Mouse (Mus musculus): ENCODE measurements around the gene Agbl1.

Gene Agbl1

DNA sequence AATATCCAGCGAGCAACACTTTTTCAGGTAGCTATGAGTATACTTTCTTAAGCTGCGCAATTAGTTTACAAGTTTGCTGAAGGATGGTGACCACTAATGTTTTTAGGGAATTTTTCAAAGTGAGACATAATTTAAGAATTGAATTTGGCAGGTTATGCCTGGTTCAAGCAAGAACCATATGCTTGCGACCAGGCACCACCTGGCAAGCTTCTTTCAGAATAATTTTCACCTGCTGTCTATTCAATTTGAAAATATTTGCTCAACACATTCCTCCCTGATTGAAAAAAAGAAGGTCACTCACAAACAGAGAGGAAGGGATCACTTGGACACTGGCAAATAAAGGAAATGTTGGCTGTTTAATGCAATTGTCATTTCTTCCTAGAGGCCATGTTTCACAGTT lies 779.9 kb downstream of the Agbl1 start:
- no peak for DNase-seq

DNA sequence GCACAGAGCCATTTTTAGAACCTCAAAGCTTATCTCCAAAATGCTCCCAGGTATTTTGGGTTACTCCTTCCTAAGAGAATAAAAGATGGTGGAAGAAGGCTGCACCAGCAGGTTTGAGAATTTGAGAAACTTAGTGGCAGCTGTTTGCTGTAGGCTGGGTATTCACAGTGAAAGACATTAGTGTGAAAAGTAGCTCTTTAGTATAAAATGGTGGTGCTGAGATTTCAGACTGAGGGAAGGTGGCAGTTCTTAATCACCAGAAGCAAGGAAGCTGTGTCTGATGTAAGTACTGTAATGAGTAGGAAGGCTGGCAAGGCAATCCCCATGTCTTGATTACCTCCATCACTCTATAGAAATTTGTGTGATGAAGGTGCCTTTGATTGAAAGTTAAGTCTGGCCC lies 799.3 kb downstream of the Agbl1 start:
- DNase-seq, result no peak

DNA sequence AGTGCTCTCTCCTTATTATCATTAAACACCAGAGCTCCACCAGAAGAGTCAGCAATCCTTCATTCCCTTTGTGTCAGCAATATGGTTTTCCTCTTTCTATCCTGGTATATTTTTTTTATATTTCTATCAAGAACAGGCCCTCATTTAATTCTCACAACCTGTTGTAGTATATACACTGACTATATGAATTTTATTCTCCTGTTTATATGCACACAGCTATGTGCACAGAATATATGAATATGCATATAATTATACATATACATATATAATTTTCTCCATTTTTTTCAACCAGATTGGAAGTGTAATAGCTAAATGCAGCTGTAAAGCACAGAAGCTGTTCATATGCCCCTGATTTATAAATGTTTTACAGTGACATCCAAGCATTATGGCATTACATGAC lies 846.3 kb downstream of the Agbl1 start:
- DNase-seq, result no peak

DNA sequence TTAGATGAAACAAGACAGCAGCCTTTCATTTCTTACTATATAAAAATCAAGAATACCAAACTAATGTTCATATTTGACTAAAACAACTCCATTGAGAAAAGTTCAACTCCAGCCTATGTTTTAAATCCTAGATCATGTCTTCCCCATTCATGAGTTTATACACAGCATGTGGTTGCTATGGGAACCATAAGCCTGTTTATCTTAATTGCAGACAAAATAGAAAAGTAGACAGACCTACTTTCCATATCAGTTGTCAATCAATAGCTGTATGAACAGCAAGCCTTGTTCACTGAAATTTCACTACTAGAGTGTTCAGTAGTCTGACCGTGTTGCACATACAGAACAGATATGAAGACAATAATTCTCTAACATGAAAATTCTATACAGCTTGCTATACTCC lies 857.6 kb downstream of the Agbl1 start:
- no peak for DNase-seq

DNA sequence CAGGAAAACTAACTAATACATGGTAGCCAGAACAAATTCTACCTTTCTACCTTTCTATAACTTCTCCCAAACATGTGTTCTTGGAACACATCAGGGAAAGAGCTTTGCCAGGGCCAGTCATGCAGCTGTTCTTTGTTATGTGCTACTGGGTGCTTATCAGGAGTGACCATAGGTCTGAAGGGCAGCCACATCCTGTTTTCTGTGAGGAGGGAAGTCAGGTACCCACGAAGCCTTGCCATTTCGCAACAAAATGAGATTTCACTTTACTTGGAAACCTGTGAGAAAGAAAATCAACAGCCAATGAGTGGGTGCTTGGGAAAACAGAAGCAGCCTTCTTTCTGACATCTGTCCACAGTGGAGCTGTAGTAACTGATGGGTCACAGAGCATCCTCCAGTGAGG lies 865.5 kb downstream of the Agbl1 start:
- no peak for DNase-seq

DNA sequence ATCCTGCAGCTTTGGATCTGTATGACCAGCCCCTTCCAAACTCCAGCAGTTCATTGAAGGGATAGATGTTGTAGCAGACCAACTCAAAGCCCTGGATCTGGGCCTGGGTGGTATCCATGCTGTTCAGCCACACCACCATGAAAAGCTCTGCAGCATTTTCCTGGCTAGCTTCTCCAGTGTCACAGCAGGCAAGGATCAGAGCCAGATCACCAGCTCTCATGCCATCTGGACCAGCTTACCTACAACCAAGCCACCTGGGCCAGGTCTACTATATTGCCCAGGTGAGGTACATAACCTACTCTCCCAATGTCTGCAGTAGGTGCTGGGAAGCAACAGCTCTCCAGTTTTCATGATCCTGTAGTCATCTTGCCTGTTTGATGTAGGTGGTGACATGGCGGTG lies 884.3 kb downstream of the Agbl1 start:
- no peak for DNase-seq

DNA sequence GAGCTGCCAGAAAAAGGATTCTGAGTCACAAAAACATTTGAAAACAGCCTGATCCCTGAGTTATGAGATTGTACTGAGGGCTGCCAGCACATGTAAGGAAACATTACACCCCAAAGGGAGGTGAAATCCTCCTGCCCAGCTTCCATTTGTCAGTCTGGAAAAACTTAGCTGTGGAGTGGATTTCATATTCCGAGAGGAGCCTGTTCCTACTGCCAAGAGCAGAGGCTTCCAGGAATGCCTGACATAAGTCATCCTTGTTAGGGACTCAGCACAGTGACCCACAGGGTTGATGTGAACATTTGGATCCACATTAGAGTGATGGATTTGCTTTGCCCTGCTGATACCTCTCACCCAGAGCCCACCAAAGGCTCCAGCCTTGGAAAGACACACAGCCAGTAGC lies 899.4 kb downstream of the Agbl1 start:
- DNase-seq, result no peak

DNA sequence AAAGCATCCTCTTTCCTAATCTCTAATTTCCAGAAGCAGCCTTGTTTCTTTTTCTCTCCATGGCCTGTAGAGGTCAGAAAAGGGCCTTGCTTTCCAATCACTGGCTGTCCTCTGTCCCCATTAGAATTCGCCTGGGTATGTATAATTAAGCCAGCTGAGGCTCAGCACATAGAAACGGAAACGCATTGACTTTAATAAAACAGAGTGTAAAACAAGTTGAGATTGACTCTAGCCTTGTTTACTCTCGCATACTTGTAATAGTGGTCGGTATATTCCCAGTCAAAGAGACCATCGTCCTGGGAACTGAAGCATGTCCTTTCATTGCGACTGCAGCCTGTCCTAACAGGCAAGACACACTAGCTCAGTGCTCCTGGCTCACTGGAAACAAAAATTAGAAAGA lies 902.3 kb downstream of the Agbl1 start:
- DNase-seq, result no peak

DNA sequence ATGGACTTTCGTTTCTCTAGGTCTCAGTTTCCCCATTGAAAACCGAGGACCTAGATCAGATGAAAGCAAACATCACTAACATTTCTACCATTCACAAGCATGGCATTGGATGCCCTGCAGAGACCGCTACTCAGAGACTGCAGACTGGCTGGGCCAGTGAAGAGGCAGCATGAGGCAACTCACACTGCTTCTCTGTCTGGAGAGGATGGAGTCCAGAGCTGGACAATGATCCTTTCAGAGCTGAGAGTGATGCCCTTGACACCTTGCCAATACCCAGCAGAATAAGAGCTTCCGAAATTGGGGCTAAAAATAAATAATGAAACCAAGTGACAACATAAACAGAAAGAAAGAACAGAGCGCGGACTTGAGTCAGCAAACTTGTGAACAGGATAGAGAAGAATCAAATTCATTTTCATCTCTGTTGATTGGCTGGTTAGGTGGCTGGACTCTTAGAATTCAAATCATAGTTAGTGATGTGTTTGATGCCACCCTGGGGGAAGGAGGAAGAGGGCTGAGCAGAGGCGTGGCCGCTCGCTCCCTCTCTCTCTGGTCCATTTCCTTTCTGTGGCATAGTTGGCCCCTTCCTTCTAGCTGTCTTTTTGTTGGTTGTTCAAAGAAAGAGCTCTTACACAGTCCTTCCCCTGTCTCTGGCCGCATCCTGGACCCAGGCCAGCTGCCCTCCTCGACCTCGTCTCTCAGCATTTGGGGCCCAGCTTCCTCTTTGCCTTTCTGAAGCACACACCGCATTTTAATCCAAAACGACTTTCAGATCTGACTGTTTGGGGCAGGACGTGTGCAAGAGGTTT lies 903.1 kb downstream of the Agbl1 start:
- DNase-seq, result peak; percentile 3

DNA sequence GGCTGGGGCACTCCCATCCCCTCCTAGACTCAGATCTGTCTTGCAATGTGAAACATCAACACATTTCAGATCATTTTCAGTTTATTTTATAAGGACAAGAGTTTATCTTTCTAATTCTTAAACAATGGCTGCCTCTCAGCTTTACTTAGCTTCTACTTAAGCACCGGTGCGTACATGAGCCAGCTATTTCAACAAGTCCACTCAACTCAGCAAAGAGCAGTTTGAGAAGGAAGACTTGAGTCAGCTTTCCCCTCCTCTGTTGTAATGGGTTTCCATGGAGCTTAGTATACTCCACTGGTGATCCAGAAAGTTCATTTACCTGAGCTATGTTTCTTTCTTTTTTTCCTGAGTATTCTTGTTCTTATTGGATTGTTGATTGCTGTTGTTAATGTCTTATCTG lies 905.2 kb downstream of the Agbl1 start:
- no peak for DNase-seq

DNA sequence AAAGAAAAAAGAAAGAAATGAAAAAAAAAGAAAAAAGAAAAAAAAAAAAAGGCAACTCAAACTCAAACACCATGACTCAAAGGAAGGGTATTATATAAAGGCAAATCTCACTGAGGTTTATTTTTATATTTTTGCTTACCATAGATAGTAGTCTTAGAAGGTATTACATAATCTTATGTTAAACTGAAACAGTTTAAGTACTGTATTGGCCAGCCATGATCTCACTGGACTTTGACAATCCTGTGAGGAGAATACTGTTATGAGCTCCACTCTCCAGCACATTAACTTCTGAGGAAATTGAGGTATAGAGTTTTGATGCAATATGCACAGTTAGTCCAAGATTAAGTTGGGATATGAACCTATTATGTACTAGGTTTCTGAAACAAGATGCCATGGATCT lies 909.0 kb downstream of the Agbl1 start:
- DNase-seq, result no peak

DNA sequence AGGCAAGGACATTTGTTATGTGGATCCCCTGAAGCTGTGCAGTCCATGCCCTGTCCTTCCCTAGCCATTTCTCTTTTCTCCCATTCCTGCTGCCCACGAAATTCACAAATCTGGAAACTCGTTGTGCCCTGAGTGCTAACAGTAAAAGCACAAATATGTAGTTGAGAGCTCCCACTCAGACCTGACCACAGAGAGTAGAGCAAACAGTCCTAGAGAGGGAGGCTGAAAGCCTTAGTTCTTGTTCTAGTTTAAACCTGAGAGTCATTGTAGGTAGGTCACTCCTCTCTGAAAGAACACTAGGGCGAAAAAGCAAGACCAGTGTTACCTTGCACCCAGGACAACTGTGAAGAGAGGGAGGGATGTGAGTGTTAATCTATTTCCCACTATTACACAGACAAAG lies 917.8 kb downstream of the Agbl1 start:
- no peak for DNase-seq

DNA sequence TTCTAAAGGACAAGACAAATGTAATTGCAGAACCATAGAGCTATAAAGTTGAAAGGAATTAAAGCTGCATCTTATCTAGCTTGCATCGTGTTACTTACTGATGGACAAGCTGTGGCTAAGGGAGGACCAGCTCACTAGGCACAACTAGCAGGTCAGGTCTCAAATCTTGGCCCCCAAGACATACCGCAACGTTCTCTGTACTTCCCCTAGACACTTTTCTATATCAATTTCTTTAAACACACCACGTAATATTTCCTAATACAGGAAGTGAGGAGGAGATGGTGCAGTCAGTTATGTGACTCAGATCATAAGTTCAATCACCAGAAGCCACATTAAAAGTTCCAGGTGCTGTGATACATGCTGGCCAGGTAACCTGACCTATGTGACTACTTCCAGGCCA lies 919.1 kb downstream of the Agbl1 start:
- no peak for DNase-seq

DNA sequence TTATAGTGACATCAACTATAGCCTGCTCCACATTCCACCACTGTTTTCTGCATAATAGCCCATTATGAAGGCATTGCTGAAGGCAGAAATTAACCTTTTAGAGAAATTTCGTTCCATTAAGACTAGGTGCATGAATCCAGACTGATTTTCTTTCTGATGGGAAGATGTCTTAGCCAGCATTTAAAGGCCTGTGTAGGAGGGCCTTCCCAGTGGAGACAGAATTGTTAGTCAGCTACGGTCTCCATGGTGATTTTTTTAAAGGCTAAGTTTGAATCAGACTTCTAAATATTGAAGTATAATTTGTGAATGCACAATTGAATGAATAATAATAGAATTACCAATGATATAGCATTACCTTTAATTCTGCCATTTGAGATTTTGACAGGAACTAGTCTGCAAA lies 920.2 kb downstream of the Agbl1 start:
- DNase-seq, result no peak

DNA sequence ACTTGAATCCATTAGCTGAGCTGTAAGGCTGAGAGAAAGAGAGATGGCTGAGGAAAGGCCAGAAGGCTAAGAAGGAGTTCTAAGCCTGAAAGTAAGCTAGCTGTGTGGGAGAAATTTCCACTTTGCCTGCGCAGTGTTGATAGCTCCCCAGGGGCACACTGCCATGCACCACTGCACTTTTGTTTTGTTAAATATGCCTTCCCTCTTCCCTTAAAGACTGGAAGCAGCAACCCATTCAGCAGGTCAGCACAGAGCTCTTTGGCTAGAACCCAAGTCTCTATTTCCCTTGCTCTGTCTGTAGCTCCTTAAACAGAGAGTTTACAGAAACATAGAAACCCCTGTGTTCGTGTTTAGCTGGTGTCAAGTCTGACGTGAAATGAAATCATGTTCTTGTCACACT lies 922.7 kb downstream of the Agbl1 start:
- no peak for DNase-seq

DNA sequence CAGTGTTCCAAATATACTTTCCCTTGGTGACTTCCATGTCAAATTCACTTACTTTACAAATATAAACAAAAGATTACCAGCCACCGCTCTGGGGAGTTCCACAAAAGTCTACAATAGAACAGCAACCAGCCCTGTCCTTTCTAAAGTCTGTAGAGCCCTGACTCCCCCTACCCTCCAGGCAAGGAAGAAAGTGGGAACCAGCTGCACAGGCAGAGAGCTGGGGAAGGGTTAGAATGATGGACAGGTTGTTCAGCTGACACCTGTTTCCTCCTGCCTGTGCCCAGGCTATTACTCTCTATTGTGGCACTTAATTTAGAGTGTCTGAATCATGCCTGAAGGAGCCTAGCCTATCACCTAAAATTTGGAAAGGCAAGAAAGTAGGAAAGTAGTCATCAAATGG lies 923.2 kb downstream of the Agbl1 start:
- no peak for DNase-seq

DNA sequence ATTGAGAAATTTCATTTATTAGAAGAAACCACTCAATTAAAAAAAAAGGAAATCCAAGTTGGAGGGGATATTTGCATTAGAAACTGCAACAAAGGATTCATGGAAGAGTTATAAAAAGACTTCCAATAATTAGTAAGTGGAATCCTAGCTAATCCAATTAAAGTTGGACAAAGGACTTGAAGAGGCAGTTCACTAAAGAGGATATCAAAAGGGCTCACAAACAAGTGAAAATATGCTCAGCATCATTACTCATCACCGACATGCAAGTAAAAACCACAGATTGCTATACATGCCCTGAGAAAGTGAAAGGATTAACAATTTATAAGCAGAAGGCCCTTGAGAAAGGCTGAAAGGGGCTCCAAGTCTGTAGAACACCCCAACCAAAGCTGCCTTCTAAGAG lies 935.2 kb downstream of the Agbl1 start:
- DNase-seq, result no peak

Measured in thymus, postnatal 36 days (tissue).